Mouse (Mus musculus): ENCODE data around the gene Pdcd2.
"Not testable (repeated sequence)": the region's sequence is repeated elsewhere in the genome, so short reads cannot be mapped to it uniquely, and the experiment has no call there.

The Pdcd2 gene

GRCm38 (mm10) chr17:15526986-15527810, at the start of gene Pdcd2:
Gene Pdcd2, minus strand, starts transcription at chr17:15527301.
- DNase-seq (ENCODE audit: low spot score) = peak; percentile 97

DNA sequence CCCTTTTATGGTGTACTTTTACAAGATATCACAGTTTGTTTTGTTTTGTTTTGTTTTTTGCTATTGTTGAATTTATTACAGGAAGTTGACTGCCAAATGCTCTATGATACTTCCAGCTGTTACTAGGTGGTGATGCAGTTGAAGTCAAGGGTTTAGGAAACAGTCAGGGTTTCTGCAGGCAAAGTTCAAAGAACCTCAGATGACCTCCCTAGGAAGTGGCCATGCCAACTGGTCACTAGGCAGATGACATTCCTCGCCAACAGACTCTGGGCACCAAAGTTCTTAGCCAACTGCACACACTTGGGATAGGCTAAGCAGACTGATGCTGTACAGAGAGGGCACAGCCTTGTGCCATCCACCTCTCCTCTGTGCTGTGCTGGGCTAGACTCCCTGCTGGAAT, 48.0 kb upstream of the Pdcd2 start:
- no peak for DNase-seq (ENCODE audit: low spot score)

DNA sequence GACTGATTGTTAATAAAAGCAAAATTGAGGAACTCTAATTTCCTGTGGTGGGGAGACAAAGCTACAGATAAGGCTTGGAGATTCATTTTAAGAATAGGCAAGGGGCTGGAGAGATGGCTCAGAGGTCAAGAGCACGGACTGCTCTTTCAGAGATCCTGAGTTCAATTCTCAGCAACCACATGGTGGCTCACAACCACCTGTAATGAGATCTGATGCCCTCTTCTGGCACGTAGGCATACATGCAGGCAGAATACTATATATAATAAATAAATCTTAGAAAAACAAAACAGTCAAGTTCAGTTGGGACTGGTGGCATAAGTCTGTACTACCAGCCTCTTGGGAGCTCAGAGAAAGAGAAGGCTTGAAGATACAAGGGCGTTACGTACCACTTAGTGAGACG, 39.8 kb upstream of the Pdcd2 start:
- no peak for DNase-seq (ENCODE audit: low spot score)

- DNase-seq (ENCODE audit: low spot score) = peak; percentile 16
These were observed 37.8 kb upstream of the Pdcd2 start for GRCm38 (mm10) chr17:15564928-15565300.

GRCm38 (mm10) chr17:15564014-15564927, 37.2 kb upstream of the Pdcd2 start, which contains the start of gene Prdm9:
Gene Prdm9, minus strand, starts transcription at chr17:15564354.
- DNase-seq (ENCODE audit: low spot score) = peak; percentile 99

DNA sequence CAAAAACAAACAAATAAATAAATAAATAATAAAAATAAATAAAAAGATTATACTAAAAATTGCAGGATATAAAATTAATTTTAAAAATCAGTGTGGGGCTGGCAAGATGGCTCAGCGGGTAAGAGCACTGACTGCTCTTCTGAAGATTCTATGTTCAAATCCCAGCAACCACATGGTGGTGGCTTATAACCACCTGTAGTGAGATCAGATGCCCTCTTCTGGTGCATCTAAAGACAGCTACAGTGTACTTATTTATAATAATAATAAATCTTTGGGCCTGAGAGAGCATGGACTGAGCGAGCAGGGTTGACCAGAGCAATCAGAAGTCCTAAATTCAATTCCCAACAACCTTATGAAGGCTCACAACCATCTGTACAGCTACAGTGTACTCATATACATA, 32.8 kb upstream of the Pdcd2 start:
- no peak for DNase-seq (ENCODE audit: low spot score)

DNA sequence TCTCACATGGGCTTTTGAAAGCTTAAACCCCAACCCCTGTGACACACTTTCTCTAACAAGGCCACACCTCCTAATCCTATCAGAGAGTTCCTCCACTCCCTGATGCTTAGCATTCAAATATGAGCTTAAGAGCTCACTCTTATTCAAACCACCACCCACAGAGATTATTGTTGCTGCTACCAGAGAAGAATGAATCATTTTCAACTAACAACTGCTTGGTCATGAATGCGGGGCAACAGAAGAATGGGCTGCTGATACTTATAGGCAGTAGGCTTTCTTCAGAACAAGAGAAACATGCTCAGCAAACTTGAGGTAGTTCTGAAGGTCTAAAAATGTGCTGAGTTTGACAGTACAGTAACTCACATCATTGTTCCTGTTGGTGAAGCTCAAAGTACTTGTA, 22.6 kb upstream of the Pdcd2 start:
- no peak for DNase-seq (ENCODE audit: low spot score)

- DNase-seq (ENCODE audit: low spot score) = no peak
These were observed 19.3 kb upstream of the Pdcd2 start for GRCm38 (mm10) chr17:15546440-15546839.

GRCm38 (mm10) chr17:15543868-15544267, 16.8 kb upstream of the Pdcd2 start:
- DNase-seq (ENCODE audit: low spot score) = not testable (repeated sequence)

- DNase-seq (ENCODE audit: low spot score) = no peak
These were observed 13.2 kb upstream of the Pdcd2 start for GRCm38 (mm10) chr17:15540309-15540708.

- peak; percentile 64 for DNase-seq (ENCODE audit: low spot score)
These were observed 9.4 kb upstream of the Pdcd2 start for GRCm38 (mm10) chr17:15536457-15536904.

GRCm38 (mm10) chr17:15535943-15536342, 8.8 kb upstream of the Pdcd2 start:
- peak; percentile 38 for DNase-seq (ENCODE audit: low spot score)

DNA sequence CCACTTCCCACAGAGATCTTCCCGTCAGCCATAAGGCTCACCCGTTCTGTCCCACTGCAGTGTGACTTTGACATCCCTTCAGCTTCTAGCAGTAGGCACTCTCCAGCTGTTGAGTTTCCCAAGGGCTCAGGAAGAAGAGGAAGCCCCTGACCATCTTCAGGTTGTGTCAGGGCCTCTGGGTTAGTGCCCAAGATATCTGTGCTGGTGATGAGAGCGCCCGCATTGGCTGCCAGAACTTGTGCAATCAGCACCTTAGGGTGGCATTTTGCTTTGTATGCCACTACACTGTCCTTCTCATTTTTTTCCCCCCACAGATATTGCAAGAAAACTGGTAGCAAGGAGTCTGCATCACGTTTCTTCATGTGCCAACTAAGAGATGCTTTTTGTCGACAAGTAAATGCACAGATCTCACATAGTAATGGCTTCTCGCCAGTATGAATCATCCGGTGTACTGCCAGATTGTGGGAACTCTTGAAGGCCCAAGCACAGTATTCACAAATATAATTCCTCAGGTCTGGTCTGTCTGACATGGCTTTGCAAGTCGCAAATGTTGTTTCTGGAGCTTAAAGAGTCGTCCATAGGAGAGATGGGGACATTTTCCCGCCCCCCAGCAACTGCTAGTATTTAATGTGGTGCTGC, 8.2 kb upstream of the Pdcd2 start:
- DNase-seq (ENCODE audit: low spot score) = no peak

DNA sequence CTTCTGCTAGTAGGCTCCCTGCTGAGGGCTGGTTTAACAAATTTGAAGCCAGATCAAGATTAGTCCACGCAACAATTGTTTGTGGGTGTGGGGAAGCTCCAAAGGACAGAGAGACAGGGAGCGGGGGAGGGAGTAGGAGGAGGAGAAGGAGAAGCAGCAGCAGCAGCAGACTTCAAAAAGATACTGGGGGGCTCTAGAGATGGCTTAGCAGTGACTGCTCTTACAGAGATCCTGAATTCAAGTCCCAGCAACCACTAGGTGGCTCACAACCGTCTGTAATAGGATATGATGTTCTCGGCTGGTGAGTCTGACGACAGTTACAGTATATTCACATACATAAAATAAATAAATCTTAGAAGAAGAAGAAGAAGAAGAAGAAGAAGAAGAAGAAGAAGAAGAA, 3.0 kb upstream of the Pdcd2 start:
- peak; percentile 67 for DNase-seq (ENCODE audit: low spot score)

GRCm38 (mm10) chr17:15528887-15529286, 1.8 kb upstream of the Pdcd2 start:
- no peak for DNase-seq (ENCODE audit: low spot score)

DNA sequence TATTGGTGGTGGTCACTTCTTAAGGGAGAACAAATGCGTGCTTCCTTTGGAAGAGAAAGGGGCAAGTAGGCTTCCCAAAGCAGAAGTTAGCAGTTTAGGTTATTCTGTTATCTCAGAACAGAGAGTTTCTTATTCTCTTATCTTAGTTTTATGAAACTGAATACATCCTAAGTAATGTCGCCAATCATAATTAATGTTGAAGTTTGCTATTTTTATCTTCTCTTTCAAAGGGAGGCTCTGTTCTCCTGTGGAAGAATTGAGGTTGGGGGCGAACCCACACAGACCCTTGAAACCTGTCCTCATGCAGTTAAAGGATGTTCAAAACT, 673 bp upstream of the Pdcd2 start:
- no peak for DNase-seq (ENCODE audit: low spot score)

- DNase-seq (ENCODE audit: low spot score) = peak; percentile 23
These were observed 797 bp downstream of the Pdcd2 start for GRCm38 (mm10) chr17:15526304-15526703.

DNA sequence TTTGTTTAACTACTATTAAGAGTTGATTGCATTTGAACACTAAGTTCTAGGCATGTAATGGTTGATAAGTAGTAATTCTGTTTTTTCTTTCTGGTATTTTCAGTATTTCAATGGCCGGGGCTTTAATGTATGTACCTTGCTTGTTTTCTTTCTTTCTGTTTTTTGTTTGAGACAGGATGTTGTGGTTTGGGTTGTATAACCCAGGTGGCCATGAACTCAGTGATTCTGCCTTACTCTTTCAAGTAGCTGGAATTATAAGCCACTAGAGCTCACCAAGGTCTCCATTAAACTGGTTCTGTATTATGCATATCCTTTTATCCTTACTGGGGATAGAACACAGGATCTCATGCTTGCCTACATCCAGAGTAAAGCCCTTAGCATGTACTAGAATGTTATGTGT, 8.3 kb downstream of the Pdcd2 start:
- no peak for DNase-seq (ENCODE audit: low spot score)

DNA sequence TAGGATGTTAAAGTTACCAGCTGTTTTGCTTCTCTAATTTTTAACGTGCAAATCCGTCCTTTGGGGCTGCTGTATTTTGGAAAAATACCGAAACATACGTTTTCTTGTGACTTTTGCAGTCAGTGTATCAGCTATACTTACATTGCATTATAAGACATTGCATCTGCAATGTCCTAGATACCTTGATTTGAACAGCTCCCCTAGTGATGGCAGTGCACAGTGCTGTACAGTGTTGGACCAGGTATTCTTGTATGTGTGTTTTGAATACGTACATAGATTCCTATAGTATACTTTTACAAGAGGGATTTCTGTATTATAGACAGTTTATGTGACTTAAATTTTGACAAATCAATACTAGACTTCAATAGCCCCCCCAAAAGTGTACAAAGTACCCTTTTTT, 8.9 kb downstream of the Pdcd2 start:
- no peak for DNase-seq (ENCODE audit: low spot score)

- no peak for DNase-seq (ENCODE audit: low spot score)
These were observed 9.3 kb downstream of the Pdcd2 start for GRCm38 (mm10) chr17:15517776-15518175.

- DNase-seq (ENCODE audit: low spot score) = no peak
These were observed 16.4 kb downstream of the Pdcd2 start for GRCm38 (mm10) chr17:15510694-15511093.

- DNase-seq (ENCODE audit: low spot score) = peak; percentile 99
These were observed 27.3 kb downstream of the Pdcd2 start, which contains the start of the genes Psmb1 and Tbp for GRCm38 (mm10) chr17:15499656-15500394. Gene Psmb1, minus strand, starts transcription at chr17:15499751. Gene Tbp, plus strand, starts transcription at chr17:15499888.
